Mouse (Mus musculus) MEL (cell line): Measurements from ENCODE around the gene Creb1. TPM values are rescaled to one million over a fixed set of nuclear protein-coding genes. Genes with fewer than 3 reads are reported as not detected.

Experiments
- DNase-seq: peaks from one replicate; pipeline ENCODE4 v3.0.0; 2011; ENCODE audit warnings: low read depth, low spot score
- H3K27ac ChIP-seq: 2 replicates; pipeline ENCODE4 v1.5.1; 2012; ENCODE audit warnings: low read depth, mild to moderate bottlenecking, control low read depth, low read length, moderate library complexity; ENCODE audit not compliant: control insufficient read depth
- H3K27me3 ChIP-seq, 2 experiments: fragments of 150-350 bp in 1 of 2; sonication (generic) in 1 of 2; 2 replicates each; pipeline ENCODE4 v1.6.1; 2012; ENCODE audit warnings: low read length in 2 of 2, mild to moderate bottlenecking in 2 of 2, improper control_type of control experiment in 1 of 2, moderate library complexity in 1 of 2; ENCODE audit not compliant: insufficient read depth in 2 of 2, control insufficient read depth in 1 of 2
- H3K36me3 ChIP-seq, 2 experiments: 2 replicates each; pipeline ENCODE4 v1.6.1; 2012 to 2014; ENCODE audit warnings: low read length in 2 of 2, improper control_type of control experiment in 1 of 2, inconsistent platforms in 1 of 2, mild to moderate bottlenecking in 1 of 2; ENCODE audit not compliant: insufficient read depth in 2 of 2, control insufficient read depth in 1 of 2
- H3K4me1 ChIP-seq, 2 experiments: fragments of 150-350 bp in 1 of 2; sonication (generic) in 1 of 2; 2 replicates each; pipeline ENCODE4 v1.6.1; 2012; ENCODE audit warnings: low read length in 2 of 2, improper control_type of control experiment in 1 of 2, mild to moderate bottlenecking in 1 of 2; ENCODE audit not compliant: insufficient read depth in 2 of 2, control insufficient read depth in 1 of 2
- H3K4me3 ChIP-seq, 2 experiments: fragments of 150-350 bp in 1 of 2; sonication (generic) in 1 of 2; 2 replicates each; pipeline ENCODE4 v1.5.1; 2012; ENCODE audit warnings: low read depth in 2 of 2, low read length in 2 of 2, mild to moderate bottlenecking in 2 of 2, moderate library complexity in 2 of 2, control low read depth in 1 of 2, improper control_type of control experiment in 1 of 2; ENCODE audit not compliant: control insufficient read depth in 1 of 2, insufficient read depth in 1 of 2
- H3K79me2 ChIP-seq: 2 replicates; pipeline ENCODE4 v1.6.1; 2012; ENCODE audit warnings: mild to moderate bottlenecking, low read length, moderate library complexity; ENCODE audit not compliant: control insufficient read depth, poor library complexity, insufficient read depth
- H3K9ac ChIP-seq: 2 replicates; pipeline ENCODE4 v1.6.1; 2012; ENCODE audit warnings: low read depth, mild to moderate bottlenecking, control low read depth, low read length, moderate library complexity; ENCODE audit not compliant: control insufficient read depth, poor library complexity, severe bottlenecking
- H3K9me3 ChIP-seq: fragments of 150-350 bp; sonication (generic); replicated peaks from 2 replicates; pipeline ENCODE4 v1.6.1; 2012; ENCODE audit warnings: mild to moderate bottlenecking, low read length, improper control_type of control experiment, moderate library complexity; ENCODE audit not compliant: insufficient read depth
- CHD2 ChIP-seq: IDR thresholded peaks from 2 replicates; pipeline ENCODE4 v1.6.1; 2011; ENCODE audit warnings: low read length, improper control_type of control experiment
- CTCF ChIP-seq, 3 experiments: IDR thresholded peaks in 2 of 3; conservative IDR thresholded peaks in 1 of 3; 2 replicates each; pipeline ENCODE4 v1.5.1; 2011 to 2012; ENCODE audit warnings: low read length in 3 of 3, low read depth in 2 of 3, mild to moderate bottlenecking in 2 of 3, improper control_type of control experiment in 1 of 3, inconsistent platforms in 1 of 3, mixed read lengths in 1 of 3, moderate library complexity in 1 of 3; ENCODE audit not compliant: control insufficient read depth in 1 of 3, insufficient read depth in 1 of 3, poor library complexity in 1 of 3, severe bottlenecking in 1 of 3
- E2F4 ChIP-seq: IDR thresholded peaks from 2 replicates; pipeline ENCODE4 v1.6.1; 2011; ENCODE audit warnings: low read depth, low read length, improper control_type of control experiment, borderline replicate concordance
- ELF1 ChIP-seq: IDR thresholded peaks from 2 replicates; pipeline ENCODE4 v1.6.1; 2014; ENCODE audit warnings: low read depth, mild to moderate bottlenecking, inconsistent platforms, low read length, improper control_type of control experiment, moderate library complexity
- EP300 ChIP-seq, 2 experiments: IDR thresholded peaks; 2 replicates each; pipeline ENCODE4 v1.6.1; 2011; ENCODE audit warnings: improper control_type of control experiment in 2 of 2, low read length in 2 of 2, low read depth in 1 of 2, mild to moderate bottlenecking in 1 of 2
- GABPA ChIP-seq: IDR thresholded peaks from 2 replicates; pipeline ENCODE4 v1.6.1; 2012; ENCODE audit warnings: low read depth, mild to moderate bottlenecking, inconsistent platforms, low read length, improper control_type of control experiment, moderate library complexity
- GATA1 ChIP-seq: IDR thresholded peaks from 2 replicates; pipeline ENCODE4 v1.6.1; 2011; ENCODE audit warnings: low read depth, low read length, improper control_type of control experiment
- JUND ChIP-seq: IDR thresholded peaks from 2 replicates; pipeline ENCODE4 v1.6.1; 2011; ENCODE audit warnings: low read depth, mild to moderate bottlenecking, improper control_type of control experiment, low read length
- KAT2A ChIP-seq: conservative IDR thresholded peaks from 2 replicates; pipeline ENCODE4 v1.6.1; 2012; ENCODE audit warnings: low read depth, low read length, improper control_type of control experiment, inconsistent platforms
- MAX ChIP-seq: IDR thresholded peaks from 2 replicates; pipeline ENCODE4 v1.6.1; 2011; ENCODE audit warnings: low read length, improper control_type of control experiment
- MEF2A ChIP-seq: IDR thresholded peaks from 2 replicates; pipeline ENCODE4 v1.6.1; 2014; ENCODE audit warnings: low read depth, mild to moderate bottlenecking, inconsistent platforms, low read length, improper control_type of control experiment; ENCODE audit not compliant: poor library complexity, insufficient replicate concordance, severe bottlenecking; ENCODE audit errors: extremely low read depth
- MXI1 ChIP-seq: IDR thresholded peaks from 2 replicates; pipeline ENCODE4 v1.6.1; 2011; ENCODE audit warnings: mild to moderate bottlenecking, low read depth, low read length, improper control_type of control experiment
- MYC ChIP-seq: IDR thresholded peaks from 2 replicates; pipeline ENCODE4 v1.6.1; 2011; ENCODE audit warnings: low read depth, mild to moderate bottlenecking, low read length, improper control_type of control experiment, moderate library complexity
- NELFE ChIP-seq: IDR thresholded peaks from 2 replicates; pipeline ENCODE4 v1.6.1; 2011; ENCODE audit warnings: low read depth, low read length, improper control_type of control experiment
- POLR2A ChIP-seq, 2 experiments: IDR thresholded peaks; 2 replicates each; pipeline ENCODE4 v1.6.1; 2011 to 2012; ENCODE audit warnings: low read length in 2 of 2, mild to moderate bottlenecking in 2 of 2, control low read depth in 1 of 2, improper control_type of control experiment in 1 of 2, low read depth in 1 of 2, moderate library complexity in 1 of 2; ENCODE audit not compliant: control insufficient read depth in 1 of 2, insufficient read depth in 1 of 2, poor library complexity in 1 of 2
- RAD21 ChIP-seq: IDR thresholded peaks from 2 replicates; pipeline ENCODE4 v1.6.1; 2011; ENCODE audit warnings: mild to moderate bottlenecking, low read depth, low read length, improper control_type of control experiment
- SMC3 ChIP-seq: IDR thresholded peaks from 2 replicates; pipeline ENCODE4 v1.6.1; 2011; ENCODE audit warnings: low read depth, low read length, improper control_type of control experiment
- TAL1 ChIP-seq: IDR thresholded peaks from 2 replicates; pipeline ENCODE4 v1.6.1; 2012; ENCODE audit warnings: mild to moderate bottlenecking, inconsistent platforms, low read length, moderate library complexity, mixed read lengths
- TBP ChIP-seq: IDR thresholded peaks from 2 replicates; pipeline ENCODE4 v1.8.0; 2011; ENCODE audit warnings: low read depth, low read length, improper control_type of control experiment
- USF1 ChIP-seq: IDR thresholded peaks from 2 replicates; pipeline ENCODE4 v1.6.1; 2014; ENCODE audit warnings: low read depth, mild to moderate bottlenecking, inconsistent platforms, low read length, improper control_type of control experiment, moderate library complexity
- polyA plus RNA-seq, 2 experiments: library from polyadenylated mRNA; stranded (reverse) in 1 of 2; unstranded in 1 of 2; fragments of >175 nt in 1 of 2; fragments of >200 nt in 1 of 2; gene quantifications; 2 replicates each; pipeline versions ENCODE4 v1.2.1 to v1.2.4; 2012; ENCODE audit warnings: low replicate concordance in 2 of 2, low read depth in 1 of 2; ENCODE audit not compliant: insufficient read length in 2 of 2, insufficient read depth in 1 of 2, missing spikeins in 1 of 2
- total RNA-seq: library from RNA; depleted of rRNA; stranded (reverse); fragments of 300-350 nt; gene quantifications from 2 replicates; pipeline ENCODE4 v1.2.3, GENCODE M21; 2012; rRNA removed

Gene Creb1
- total and polyA plus RNA-seq, 3 experiments: 21.8 to 49.1 (median 22.8) TPM

- Histone ChIP-seq H3K9ac (no peak overlapping the region), H3K9me3 (no peaks in the 10 kb centered on the region), H3K4me3 (no peak overlapping the region)
- TF ChIP-seq RAD21 (no peak), MYC (no peak), ELF1 (no peak), MAX (no peak), TAL1 (no peak), TBP (no peak), E2F4 (no peak), MXI1 (no peak), SMC3 (no peak), GABPA (no peak), CHD2 (no peak), CTCF (IDR thresholded peaks at IDR 0.05 in 2 of 3, conservative IDR thresholded peaks at IDR 0.05 in 1 of 3; ENCODE audit: control insufficient read depth in 1 of 3, insufficient read depth in 1 of 3, low read depth in 2 of 3, low read length in 3 of 3, poor library complexity in 1 of 3, severe bottlenecking in 1 of 3) (no peak), GATA1 (no peak), USF1 (no peak)
- TF ChIP-seq, all 39 proteins: peak for 0
- DNase-seq: no peak
- Histone ChIP-seq H3K36me3 (no peaks in the 10 kb centered on the region), H3K79me2 (no peaks in the 10 kb centered on the region), H3K27me3 (no peaks in the 10 kb centered on the region), H3K27ac (no peak overlapping the region), H3K4me1 (0 out of 4 replicates have a peak, but pooled peaks cover 0 to 2% of the 10 kb centered on the region in 2 experiments)
These were observed 117.1 kb downstream of the Creb1 start for GRCm38 (mm10) chr1:64649362-64650124.

GRCm38 (mm10) chr1:64653701-64654100 lies 121.3 kb downstream of the Creb1 start:
- Histone ChIP-seq H3K79me2 (no peaks in the 10 kb centered on the region), H3K36me3 (peaks cover 0 to 5% of the 10 kb centered on the region in 2 experiments; a peak in 2 of 4 replicates), H3K9me3 (no peaks in the 10 kb centered on the region), H3K4me1 (peaks cover 0 to 12% of the 10 kb centered on the region in 2 experiments; a peak in 2 of 4 replicates), H3K9ac (no peak overlapping the region), H3K27ac (no peak overlapping the region), H3K4me3 (no peak overlapping the region), H3K27me3 (no peaks in the 10 kb centered on the region)
- DNase-seq: no peak
- TF ChIP-seq JUND (no peak), NELFE (no peak), GABPA (no peak), KAT2A (no peak), RAD21 (no peak), POLR2A (IDR thresholded peaks at IDR 0.05; ENCODE audit: control insufficient read depth in 1 of 2, insufficient read depth in 1 of 2, low read depth in 1 of 2, low read length in 2 of 2, poor library complexity in 1 of 2) (no peak), MEF2A (no peak), EP300 (IDR thresholded peaks at IDR 0.05; ENCODE audit: low read depth in 1 of 2, low read length in 2 of 2) (no peak), MYC (no peak), MXI1 (no peak)

Other genes with a start within 250 kb of the Creb1 start
- 7.4 and 7.5 TPM in 2 replicates for gene Mettl21a, start 84.6 kb downstream of the Creb1 start, total RNA-seq
- 1 to 10 TPM in 1 of 2 experiments, not detected in 1; 8.5 TPM for gene Mettl21a, start 84.6 kb downstream of the Creb1 start, polyA plus RNA-seq
- 3.0 and 4.9 TPM in 2 replicates for gene Ccnyl1, start 157.8 kb downstream of the Creb1 start, total RNA-seq
- gene Ccnyl1, start 157.8 kb downstream of the Creb1 start, polyA plus RNA-seq: 10 to 100 TPM in 1 of 2 experiments, not detected in 1; 18.1 TPM
- 1.4 TPM in 2 replicates for gene Fzd5, start 205.1 kb downstream of the Creb1 start, total RNA-seq
- 1 to 10 TPM in 1 of 2 experiments, not detected in 1; 2.9 TPM for gene Fzd5, start 205.1 kb downstream of the Creb1 start, polyA plus RNA-seq